Mouse (Mus musculus) thymus, postnatal 36 days (tissue): ENCODE results near the gene Mapk11.

Experiments used
- DNase-seq, 2 experiments: peaks; one replicate each; pipeline ENCODE4 v3.0.0; 2022; ENCODE audit warnings: mixed read lengths in 2 of 2

Mapk11 gene

DNA sequence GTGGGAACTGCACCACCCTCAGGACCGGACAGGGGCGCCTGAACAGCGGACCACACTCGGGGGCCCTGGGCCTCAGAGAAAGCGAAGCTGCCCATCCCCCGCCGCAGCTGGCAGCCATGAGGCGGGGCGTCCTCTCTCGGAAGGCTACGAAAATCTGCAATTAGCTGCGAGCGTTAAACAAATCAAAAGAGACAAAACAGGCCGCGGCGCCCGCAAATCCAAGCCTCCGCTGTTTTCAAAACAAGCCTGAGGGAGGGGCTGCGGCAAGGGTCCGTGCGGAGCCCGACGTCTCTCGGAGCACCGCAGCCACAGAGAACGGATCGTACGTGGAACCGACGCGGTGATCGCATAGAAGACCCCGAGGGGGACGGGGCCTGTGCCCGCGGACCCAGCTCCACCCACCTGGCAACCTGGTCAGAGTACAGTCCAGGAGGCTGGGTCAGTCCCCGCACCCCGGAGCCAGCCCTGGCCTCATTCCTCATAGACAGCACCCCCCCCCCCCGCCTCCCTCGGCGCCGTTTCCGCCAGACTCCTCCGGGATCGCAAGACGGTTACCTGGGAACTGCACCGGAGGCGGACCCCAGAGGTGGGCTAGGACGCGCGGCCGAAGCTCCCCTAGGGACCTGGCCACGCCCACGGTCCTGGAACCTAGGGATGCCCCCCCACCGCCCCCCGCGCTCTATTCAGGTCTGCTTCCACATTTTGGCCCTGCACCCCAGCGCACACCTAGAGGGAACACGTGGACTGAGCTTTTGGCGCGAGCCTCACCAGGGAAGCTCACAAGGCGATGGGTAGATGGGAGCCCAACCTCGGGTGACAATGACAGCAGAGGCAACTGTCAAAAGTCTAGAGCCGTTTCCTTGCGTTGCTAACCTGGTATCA, 23.8 kb upstream of the Mapk11 start:
- no peak for DNase-seq

DNA sequence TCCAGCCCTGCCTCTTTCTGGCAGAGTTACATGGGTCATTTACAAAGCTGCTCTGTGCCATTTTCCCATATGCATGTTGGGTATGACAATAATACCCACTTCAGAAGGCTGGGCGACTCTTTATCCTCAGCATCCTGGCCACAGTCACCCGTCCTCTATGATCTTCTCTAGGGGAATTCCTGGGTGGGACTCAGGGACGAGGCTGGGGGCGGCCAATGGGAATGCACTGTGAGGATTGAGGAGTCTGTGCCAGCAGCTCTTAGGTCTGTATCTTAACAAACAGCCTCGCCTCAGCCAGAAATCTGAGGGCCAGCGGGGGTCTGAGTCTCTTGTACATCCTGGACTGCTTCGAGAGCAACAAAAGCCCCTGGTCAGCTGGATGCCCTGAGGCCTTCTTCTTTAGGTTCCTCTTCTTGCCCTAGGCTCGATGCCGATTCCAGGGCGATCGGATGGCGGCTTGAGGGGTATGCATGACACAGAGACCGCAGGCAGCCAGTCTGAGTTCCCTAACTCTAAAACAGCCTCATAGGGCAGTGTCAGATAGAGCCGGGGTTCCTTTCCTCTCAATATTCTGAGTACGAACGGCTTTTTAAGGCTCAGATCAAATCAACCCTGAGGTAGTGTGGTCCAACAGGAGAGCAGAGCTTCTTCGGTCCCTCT, 23.0 kb upstream of the Mapk11 start:
- no peak for DNase-seq

DNA sequence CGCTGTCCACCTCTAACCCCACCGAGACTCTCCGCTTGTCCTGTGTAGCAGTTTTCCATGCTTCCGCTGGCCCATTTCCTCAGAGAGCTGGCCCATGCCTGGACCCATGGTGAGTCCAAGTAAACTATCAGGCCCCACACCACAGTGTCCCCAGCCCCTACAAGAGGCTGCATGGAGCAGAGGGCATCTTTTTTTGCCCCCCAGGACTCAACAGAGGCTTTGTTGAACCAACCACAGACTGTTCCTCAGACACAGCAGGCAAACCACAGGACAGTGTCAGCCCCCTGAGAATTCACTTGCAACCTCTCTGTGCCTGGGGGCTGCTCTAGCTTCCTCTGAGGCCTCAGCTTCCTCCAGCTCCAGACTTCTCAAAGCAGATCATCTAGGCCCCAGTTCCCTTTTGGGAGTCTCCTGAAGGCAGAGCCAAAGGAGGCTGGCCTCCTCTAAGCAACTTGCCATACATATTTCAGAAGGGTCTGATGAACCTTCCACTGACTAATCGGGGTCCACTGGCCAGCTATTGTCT, 22.2 kb upstream of the Mapk11 start:
- no peak for DNase-seq

DNA sequence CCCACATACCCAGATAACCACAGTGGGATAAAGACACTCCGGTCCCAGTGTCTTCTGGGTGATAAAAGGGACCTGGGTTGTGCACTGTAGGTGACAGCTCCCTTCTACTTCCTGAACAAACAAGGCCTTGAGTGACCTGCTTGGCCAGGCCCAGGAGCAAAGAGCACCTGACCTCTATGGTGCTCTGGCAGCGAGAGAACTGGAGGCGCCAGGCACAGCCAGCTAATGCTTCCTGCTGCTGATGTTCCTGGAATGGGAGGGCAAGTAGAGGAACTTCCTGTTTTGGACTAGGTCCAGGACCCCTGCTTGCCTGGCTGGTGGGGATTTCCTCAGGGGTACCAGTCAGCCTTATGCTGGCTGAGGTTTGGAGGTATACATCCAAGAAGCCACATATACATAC, 20.7 kb upstream of the Mapk11 start:
- DNase-seq = no peak

DNA sequence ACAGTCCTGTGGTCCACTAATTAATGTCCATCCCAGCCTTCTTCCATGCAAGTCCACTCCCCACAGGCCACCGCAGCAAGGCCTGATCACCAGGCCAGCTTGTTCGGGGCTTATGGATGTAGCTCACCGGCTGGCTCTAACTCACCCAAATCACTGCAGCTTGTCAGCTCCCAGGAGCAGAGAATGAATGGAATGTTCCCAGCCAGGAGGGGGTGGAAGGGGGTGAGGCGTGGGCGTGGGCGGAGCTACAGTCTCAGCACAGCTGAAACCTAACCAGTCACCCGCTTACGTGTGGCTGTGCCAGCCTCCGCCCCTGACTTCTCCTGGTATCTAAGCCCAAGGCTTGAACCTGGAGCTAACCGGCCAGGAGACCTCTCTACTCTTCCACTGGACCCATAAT, 20.0 kb upstream of the Mapk11 start:
- DNase-seq = no peak

DNA sequence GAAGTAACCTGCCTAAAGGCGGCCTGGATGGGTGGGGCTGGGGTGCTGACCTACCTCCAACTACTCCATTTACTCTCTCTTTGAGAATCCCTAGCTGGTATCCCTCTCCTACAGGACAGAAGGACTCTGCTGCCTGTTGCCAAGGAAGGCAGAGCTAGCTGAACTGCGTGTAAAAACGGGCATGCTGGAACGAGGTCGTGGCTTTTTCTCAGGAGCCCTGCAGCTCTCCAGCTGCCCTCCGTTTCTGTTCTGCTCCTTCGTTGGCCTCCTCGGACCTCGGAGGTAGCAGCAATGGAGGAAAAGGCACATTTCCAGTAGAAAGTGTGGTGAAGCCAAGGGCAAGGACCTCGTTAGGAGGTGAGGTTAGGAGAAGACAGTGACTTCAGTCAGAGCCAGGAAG, 19.5 kb upstream of the Mapk11 start:
- no peak for DNase-seq

DNA sequence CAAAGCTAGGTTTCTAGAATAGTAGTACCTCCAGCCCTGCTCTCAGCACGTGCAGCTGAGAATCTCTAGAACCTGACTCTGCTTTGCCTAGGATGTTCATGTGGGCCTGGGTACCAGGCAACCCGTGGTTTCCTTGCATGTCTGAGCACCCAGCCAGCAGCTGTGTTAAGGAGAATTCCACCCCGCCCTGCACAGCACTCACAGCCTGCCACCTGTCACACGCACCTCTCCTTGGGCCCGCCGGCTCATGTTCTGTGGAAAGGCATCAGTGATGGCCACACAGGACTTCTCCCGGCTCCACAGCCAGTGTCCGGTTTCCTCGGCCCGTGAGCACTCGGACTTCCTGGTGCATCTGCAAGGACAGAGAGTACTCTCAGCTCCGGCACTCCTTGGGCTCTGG, 16.1 kb upstream of the Mapk11 start:
- DNase-seq = no peak

DNA sequence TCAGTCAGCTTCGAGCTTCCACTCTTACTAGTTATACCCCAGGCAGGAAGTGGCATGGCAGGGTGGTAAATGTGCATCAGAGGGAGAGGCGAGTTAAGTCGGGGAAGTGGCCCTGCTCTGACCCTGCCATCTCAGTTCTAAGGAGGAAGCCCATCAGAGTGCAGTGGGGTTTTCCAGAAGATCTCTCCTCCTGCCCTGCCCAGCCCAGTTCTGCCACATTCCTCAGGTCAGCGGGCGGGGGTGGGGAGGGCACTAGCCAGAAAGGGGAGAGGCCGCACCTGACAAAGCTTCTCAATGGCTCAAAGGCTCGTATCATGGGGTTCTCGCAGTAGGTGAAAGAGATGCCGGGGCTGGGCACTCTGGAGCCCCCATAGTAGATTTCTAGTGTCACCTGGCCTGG, 12.0 kb upstream of the Mapk11 start:
- DNase-seq = no peak

DNA sequence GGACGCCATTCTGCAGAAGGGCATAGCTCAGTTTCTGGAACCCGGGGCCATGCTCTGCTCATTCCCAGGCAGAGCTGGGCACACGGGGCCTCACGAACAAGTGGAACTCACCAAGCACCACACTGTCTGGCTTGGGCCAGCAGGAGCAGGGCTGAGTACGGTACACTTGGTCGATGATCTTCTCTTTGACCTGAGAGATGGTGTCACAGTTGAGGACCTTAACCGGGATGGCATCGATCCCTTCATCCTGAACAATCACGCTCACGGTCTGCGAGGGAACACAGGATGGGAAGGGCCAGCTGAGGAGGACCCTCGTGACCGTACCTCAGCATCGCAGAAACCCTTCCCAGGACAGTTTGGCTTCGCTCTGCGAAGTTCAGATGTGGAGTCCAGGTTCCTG, 9.1 kb upstream of the Mapk11 start:
- DNase-seq = no peak

DNA sequence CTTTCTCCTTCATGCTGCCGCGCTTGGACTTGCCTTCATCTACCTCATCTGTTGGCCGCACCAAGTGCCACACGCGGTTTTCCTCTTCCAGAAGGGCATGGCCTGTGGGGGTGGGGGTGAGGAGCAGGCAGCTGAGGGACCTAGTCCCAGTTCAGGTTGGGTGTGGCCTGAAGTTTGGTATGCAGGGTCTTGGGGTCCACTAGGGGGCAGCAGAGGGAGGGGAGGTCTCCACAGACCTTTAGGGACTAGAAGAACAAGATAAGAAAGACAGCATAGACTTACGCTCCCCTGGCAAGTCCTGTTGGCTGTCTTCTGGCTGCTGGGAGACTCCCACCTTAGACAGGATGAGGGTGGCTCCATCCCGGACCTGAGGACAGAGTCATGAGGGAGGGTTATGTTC, 8.5 kb upstream of the Mapk11 start:
- peak; percentile 69 to 71 for DNase-seq

DNA sequence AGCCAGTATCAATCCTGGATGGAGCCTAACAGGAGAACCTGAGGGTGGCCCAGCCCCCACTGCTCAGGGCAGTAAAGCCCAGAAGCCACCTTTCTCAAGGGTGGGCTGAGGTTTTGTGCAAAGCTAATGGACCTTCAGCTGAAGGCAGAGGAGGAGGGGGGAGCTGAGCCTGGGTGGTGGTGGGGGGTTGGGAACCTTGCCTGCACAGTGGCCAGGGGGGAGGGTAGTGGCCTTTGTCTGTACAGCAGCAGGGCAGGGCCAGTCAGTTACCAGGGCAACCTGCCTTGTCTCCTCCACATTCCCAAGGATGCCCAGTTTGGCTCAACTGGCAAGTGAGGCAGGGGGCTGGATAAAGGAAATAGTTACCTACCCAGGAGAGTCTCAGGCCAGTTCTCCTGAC, 2.9 kb upstream of the Mapk11 start:
- DNase-seq = no peak

DNA sequence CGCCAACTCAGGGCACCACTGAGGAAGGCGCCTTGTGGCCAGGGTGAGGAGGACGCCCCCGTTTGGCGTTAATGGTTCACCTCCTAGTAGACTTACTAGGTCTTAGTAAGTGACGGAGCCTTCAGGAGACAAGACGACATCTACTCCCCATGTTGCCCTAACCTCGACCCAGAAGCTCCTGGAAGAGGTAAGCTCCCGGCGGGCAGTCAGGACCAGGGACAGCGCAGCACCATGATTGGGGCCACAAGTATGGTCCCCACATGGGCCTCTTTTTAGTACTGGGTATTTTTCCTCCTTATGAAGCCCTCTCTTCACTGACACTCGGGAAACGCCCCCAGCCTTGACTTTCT, 588 bp upstream of the Mapk11 start:
- DNase-seq = peak; percentile 45 to 51

DNA sequence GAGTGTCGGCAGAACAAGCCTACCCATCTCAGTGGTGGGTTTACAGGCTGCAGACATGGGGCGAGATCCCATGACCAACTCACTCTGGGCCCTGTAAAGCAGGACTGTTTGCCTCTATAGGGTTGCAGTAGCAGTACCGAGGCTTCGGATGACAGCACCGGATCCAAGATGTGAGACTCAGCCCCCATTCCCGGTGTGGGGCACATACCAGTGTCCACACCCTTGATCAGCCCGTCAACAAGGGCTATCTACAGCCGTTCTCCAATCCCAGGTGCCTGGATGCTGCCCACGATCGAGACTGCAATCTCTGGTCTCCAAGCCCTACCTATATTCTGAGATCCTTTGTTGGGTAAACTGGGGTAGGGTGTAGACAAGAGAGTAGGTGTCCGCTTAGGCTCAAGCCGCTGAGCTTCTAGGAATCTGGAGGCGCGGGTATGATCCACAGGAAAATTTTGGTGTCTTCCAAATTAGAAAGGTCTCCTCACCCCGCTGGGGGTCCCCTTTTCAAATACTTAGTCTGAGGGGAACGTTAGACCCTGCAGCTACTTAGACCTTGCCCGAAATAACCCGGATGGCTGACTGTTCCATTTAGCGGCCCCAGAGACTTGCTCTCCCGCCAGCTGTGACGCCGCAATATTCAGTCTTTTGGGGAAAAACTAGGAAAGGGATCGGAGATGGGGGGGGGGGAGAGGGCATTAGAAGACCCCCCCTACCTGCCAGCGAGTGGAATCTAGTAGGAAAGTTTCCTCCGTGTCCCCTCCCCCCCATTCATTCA, 745 bp downstream of the Mapk11 start:
- no peak for DNase-seq

DNA sequence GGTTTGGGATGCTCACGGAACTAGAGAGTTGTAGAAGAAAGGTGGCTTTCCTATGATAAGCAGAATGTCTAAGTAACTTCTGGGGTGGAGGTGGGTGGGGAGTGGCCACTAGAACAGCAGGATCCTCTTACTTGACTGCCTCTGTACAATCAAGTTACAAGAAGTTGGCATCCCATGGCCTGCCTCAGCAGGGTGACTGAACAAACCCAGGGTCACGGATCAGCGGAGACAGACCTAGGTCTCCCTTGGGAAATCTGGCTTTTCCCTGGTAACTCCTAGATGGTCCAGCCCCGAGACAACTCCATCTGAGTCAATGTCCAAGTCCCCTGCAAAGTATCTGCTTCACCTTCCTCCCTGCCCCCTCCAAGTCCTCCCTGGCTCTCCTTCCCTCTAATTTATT, 1.5 kb downstream of the Mapk11 start:
- no peak for DNase-seq

DNA sequence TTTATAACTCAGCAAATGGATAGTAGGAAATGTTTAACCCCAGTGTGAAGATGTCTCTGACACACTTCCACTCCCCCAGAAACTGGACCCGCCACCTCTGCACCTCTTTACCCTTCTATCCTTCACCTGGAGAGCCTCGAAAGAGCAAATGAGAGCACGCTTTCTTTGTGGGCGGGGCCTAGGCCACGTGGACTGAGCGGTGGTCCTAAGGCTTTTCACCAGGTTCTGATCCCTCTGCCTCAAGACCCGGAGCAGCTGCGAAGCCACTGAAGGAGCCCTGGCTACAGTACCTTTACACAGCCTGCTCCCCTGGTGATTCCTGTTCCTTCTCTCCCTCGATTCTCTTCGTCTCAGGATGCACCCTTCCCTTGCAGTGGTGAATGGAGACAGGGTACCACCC, 2.0 kb downstream of the Mapk11 start:
- no peak for DNase-seq

DNA sequence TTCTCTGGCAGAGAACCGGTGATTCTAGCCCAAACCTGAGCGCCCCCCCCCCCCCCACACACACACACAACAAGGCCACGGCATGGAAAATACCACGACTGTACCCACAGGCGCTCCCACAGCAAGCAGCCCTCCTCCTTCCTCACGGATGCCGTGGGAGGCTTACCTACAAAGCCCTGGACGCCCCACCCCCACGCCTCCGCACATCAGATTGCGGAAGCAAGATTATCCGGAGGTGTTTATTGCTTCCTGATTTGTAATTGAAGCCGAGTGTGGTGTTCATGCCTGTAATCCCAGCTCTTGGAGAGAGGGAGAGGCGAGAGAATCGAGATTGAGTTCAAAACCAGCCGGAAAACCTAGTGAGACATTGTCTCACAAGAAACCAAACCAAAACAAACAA, 2.4 kb downstream of the Mapk11 start:
- peak; percentile 74 to 82 for DNase-seq

DNA sequence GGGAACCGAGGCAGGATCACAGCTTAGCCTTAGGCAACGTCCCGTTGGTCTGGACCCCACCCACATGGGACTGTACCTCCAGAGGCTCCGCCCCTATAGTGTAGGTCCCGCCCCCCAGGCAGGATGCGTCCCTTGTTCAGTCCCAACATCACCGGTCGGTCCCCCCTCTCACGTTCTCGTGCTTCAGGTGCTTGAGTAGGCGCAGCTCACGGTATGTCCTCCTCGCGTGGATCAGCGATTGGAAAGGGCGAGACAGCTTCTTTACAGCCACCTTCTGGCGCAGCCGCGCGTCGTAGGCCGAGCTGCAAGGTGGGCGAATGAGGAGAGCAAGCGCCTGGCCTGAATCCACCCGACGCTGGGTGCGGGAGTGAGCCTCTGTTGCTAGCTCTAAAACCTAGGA, 2.9 kb downstream of the Mapk11 start:
- peak; percentile 64 to 75 for DNase-seq

DNA sequence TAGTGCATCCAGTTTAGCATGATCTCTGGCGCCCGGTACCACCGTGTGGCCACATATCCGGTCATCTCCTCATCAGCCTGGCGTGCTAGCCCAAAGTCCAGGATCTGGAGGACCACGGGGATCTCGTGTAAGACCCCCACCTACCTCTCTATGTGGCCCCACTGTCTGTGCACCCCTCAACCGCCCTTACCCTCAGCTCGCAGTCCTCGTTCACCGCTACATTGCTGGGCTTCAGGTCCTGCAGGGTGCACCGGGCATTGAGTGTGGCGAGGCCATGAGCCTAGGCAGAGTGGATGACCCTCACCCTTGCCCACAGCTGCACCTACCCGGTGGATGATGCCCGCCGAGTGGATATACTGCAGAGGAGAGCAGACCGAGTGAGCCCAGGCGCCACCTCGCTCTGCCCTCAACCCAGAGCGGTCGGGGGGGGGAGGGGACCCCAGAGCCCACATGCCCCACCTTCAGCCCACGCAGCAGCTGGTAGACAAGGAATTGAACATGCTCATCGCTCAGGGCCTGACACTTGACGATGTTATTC, 3.5 kb downstream of the Mapk11 start:
- peak in 1 of 2 experiments; percentile 9 for DNase-seq

DNA sequence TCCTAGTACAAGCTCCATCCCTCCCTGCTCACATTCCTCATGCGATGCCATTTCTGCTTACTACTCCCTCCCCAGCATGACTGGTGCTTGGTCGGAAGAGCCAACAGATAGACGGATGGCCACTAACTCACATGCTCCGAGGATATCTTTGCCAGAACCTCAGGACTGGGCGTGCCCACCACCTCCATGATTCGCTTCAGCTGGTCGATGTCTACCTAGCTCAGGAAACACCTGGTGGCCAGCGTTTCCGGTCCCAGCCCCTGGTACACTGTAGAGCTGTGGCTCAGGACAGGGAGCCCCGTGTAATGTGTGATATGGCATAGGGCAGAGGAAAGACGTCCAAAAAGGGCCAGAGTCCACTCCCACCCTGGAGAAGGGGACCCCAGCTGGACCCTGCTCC, 4.5 kb downstream of the Mapk11 start:
- DNase-seq = no peak

DNA sequence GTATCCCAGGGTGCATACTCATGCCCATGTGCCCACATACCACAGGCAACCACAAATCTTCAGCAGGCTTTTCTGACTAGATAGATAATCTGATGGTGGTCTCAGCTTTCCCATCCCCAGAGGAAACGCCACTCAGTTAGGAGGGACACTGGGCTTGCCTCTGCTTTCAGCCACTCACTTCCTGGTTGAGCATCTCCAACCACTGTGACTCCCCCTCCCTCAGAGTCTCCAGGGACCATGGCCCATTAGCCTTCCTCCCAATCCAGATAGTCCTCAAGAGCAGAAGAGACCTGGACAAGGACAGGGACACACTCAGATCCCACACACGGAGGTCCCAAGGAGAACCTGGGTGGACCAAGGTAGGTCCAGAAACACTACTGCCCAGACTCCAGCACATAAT, 6.3 kb downstream of the Mapk11 start:
- no peak for DNase-seq

DNA sequence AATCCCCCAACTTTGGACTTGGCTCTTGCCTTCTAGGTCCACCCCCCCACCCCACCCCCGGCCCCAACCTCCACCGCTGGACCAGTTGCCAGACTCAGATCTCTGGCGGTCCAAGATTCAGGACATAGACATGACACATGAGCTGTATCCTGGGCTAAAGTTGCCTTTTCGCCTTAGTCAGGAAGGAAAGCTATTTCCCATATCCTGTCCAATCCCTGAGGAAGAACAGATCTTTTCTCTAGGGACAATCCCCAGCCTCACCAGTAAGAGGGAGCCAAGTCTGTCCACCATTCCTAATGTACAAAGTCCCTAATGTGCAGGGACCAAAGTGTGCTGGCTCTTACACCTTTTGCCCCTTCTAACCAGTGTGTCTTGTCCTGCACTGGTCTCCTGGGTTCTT, 7.5 kb downstream of the Mapk11 start:
- no peak for DNase-seq

DNA sequence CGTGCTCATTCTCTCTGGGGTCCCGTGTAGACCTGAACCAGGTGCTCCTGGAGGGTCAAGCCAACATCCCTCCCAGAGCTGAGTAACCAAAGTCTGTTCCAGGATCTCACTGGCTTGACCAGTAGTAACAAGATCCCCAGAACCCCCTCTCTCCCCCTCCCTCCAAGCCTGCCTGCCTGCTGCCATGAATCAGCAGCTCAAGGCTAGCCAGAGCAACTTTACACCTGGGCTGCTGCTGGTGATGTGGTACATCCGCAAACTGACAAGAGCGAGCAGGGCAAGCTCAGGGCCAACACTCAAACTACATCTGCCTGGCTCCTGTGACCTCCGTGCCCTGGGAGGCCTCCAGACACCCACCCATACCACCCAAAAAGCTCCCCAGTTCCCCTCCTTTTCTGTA, 8.0 kb downstream of the Mapk11 start:
- no peak for DNase-seq

DNA sequence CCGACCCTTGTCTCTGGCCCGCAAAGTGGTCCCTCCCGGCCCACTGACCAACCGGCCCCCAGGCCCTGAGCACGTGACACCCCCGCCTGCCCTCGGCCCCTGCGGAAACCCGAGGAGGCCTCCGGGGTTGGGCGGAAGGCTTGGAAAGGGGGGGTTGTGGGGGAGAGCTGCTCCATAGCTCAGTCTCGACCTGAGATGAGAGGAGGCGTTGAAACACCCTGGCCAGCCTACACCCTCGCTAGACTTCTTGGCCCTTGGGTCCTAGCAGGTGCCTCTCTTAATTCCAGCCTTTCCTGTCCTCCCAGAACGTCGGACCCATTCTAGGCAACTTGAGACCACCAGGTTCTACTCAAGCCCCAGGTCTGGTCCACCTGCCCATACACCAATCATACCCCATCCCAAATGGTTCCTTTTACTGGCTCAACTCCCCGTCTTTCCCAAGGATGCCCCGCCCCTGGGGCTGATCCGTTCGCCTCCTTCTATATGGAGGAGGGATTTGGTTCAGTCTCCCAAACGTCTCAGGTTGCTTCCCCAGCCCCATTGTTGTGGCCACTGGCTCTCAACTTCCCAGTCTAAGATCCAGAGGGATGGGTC, 8.7 kb downstream of the Mapk11 start, which contains the start of gene Mapk12:
Mapk12 (minus strand) TSS at position 45 of the 594 bp plus-strand sequence.
- DNase-seq = no peak
